Mouse (Mus musculus) kidney, postnatal 10 days (tissue): Measurements from ENCODE around the gene Tmem198b.
"Not testable (repeated sequence)": the region's sequence is repeated elsewhere in the genome, so short reads cannot be mapped to it uniquely, and the experiment has no call there.

Experiments
- DNase-seq: peaks from one replicate; pipeline ENCODE4 v3.0.0; 2021; ENCODE audit warnings: mixed read lengths

Tmem198b gene

DNA sequence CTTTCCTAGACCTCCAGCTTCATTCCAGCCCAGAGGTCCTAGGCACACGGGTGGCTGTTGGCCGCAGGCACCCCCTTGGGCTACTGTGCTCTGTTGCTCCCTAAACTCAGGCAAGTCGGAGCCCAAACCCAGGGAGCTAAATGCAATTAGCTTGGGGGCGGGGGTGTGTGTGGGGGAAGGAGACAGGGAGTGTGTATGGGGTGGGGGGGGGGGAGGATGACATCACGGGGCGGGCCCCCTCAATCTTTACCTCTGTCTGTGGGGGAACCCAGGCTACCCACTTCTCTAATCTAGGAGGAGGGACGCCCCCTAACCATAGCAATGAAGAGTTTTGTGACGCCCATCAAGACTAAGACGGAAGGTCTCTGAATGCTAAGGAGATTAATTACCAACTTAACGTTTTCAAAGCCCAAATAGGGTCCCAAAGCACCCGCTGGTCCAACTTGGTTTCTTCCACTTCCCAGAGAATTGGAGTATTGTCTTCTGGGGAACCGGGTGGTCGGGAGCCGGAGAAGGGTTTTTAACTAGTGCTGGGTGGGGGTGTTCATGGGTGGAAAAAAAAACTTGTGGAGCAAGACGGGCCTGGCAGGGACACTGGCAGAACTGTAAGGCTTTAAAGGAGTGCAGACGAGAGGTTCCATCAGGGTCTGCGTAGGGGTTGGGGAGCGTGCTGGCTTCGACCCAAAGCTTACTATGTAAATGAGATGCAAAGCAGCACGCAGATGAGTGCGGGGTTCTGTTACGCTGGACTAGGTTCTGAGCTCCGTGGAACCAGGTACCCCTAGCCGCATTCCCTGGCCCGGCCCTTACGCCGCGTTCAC, at the start of gene Tmem198b:
Gene Tmem198b (minus strand): TSS at position 100 of the 821 bp plus-strand sequence.
- DNase-seq, result peak; percentile 79

GRCm38 (mm10) chr10:128850339-128850738, 46.2 kb upstream of the Tmem198b start:
- DNase-seq, result no peak

DNA sequence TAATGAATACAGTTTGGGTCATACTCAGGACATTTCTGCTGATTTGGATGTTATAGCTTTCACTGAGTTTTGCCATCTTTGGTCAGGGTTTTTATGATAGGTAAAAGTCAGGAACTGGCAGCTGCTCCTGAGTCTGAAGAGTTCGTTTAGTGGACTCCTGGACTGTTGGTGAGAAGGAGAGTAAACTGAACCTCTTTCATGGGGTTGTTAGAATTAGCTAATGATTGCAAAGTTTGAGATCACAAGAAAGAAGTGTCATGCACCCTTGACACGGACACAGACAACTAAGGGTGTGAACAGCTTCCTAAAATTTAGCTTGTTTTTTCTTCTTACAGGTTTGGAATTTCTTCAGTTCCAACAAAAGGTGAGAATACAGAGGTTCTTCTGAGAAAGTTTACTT, 44.3 kb upstream of the Tmem198b start:
- DNase-seq, result no peak

DNA sequence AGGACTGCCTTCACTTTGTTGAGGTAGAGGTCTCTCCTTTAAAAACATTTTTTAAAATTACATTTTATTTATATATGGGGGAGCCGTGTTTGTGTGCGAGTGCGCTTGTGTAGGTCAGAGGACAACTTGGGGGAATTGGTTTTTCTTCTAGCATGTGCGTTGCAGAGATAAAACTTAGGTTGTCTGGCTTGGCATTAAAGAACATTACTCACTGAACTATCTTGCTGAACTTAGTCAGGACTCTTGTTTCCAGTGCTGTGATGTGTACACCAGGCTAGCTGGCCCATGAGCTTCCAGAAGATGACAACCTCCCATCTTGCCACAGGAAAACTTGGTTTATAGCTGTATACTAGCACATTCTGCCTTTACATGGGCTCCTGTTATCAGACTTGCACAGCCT, 42.5 kb upstream of the Tmem198b start:
- no peak for DNase-seq

DNA sequence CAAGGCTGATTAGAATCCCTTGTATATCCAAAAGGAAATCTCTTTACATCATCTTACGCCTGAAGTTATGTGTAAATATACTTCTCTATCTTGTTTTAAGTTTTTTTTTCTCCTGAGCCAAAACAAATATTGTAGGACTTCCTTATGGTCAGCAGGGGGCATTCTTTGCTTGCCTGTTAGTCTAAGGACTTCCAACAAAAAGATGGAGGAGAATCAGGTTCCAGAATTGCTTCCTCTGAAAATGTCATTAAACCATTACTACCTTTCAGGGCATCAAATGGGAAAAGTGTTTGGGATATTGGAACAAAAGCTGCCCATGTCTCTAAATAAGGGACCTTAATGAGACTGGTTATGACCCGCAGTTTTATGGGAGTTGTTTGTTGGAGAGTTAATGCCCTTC, 41.3 kb upstream of the Tmem198b start:
- DNase-seq, result peak; percentile 25

DNA sequence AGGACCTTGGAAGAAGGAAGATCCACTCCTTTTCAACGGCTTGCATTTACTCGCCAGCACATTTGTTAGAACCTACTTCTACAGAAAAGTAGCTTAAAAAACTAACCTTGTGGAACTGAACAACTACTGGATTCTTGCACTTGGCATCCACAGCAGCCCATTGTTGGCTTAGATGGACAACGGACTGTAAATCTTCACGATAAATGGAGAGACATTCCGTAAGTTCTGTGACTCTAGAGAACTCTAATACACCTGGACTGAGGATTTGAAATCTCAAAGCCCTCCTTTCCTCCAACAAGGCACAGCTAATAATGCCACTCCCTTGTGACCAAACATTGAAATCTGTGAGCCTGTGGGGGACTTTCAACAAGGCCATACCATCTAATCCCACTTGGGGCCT, 39.1 kb upstream of the Tmem198b start:
- DNase-seq, result no peak

DNA sequence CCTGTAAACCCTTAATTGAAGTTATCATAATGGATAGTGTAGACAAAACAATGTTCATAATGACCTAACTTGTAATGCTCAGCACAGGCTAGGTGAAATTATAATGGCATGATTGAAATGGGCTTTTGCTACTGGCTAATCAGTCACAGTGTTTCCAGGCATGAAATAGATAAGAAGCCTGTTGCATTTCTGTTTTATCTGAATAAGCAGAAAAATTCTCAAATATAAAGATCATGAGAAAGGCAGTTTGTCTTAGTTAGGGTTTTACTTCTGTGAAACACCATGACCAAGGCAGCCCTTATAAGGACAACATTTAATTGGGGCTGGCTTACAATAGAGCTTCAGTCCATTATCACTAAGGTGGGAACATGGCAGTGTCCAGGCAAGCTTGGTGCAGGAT, 36.4 kb upstream of the Tmem198b start:
- no peak for DNase-seq

DNA sequence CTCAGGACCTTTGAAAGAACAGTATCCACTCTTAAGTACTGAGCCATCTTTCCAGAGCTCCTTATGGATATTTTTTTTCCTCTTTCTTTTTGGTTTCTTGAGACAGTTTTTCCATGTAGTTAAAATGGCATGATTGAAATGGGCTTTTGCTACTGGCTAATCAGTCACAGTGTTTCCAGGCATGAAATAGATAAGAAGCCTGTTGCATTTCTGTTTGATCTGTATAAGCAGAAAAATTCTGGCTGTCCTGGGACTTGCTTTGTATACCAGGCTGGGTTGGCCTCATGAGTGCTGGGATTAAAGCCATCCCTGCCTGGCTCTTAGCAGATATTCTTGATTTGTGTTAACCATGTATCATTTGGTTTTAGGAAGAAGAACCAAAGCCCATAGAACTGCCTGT, 35.3 kb upstream of the Tmem198b start:
- DNase-seq, result no peak

- DNase-seq, result no peak
Measured at GRCm38 (mm10) chr10:128837400-128837799, 33.2 kb upstream of the Tmem198b start.

DNA sequence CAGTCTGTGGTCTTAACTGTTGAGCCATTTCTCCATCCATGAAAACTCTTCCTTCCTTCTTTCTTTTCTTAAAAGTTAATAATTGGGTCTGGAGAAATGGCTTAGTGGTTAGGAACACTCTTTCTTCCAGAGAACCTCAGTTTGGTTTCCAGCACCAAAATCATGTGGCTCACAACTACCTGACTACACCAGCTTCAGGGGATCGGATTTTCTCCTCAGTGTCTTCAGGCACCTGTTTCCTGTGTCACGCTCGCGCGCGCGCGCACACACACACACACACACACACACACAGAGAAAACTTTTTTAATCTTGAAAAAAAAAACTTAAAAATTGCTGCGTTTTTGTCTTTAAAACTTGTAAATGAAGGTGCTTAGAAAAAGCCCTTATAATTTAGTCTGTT, 19.7 kb upstream of the Tmem198b start:
- DNase-seq, result no peak

GRCm38 (mm10) chr10:128823087-128823486, 18.9 kb upstream of the Tmem198b start:
- not testable (repeated sequence) for DNase-seq

DNA sequence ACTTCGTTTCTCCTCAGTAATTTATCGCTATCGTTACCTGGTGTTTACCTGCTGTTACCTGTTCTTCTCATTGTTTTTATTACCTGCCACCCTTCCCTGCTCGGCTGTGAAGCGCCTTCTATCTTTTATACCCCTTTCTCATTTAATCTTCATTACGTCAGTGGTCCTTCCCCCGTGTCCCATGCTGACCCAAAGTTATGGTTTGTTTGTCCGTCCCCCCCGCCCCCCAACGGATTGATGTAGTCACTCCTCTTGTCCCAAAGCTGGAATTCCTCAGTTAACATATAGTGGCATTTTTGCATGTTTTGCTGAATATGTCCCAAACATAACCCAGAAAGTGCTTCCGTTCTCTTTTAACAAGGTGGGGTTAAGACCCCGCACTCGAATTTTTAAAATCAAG, 18.0 kb upstream of the Tmem198b start:
- DNase-seq, result no peak

GRCm38 (mm10) chr10:128821358-128822056, 17.3 kb upstream of the Tmem198b start, which contains the start of gene Ormdl2:
Ormdl2 (minus strand) TSS chr10:128821645.
- DNase-seq, result peak; percentile 99

DNA sequence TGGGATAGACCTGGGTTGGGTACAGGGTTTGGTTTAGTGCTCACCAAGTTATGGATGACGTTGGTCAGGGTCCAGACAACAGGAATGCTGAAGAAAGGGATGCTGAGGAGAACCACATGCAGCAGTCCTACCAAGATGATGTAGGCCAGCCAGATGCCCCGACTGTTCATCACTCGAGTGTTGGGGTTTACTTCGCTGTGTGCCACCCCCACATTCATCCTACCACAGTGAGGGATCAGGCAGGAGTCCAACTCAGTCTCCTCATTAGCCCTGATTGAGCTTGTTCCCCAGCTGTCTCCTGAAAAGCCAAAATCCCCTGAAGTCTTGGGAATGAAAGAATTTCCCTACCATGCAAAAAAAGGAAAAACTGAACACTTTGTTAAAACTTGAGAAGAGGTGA, 16.0 kb upstream of the Tmem198b start:
- no peak for DNase-seq

- DNase-seq, result no peak
Measured at GRCm38 (mm10) chr10:128817033-128817432, 12.9 kb upstream of the Tmem198b start, which contains the start of gene Sarnp. Sarnp (plus strand) TSS chr10:128817333.

DNA sequence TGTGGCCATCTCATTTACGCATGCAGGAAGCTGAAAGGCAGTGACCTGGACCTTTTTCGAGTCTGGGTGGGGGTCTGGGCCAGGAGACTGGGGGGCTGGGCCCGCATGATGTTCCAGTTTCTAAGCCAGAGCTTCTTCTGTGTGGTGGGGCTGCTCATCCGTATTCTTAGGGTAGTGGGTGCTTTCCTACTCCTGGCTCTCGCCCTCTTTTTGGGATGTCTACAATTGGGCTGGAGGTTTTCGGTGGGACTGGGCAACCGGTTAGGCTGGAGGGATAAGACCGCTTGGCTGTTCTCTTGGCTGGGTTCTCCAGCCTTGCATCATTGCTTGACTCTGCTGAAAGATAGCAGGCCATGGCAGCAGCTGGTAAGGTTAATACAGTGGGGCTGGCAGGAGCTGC, 2.8 kb upstream of the Tmem198b start:
- DNase-seq, result no peak

DNA sequence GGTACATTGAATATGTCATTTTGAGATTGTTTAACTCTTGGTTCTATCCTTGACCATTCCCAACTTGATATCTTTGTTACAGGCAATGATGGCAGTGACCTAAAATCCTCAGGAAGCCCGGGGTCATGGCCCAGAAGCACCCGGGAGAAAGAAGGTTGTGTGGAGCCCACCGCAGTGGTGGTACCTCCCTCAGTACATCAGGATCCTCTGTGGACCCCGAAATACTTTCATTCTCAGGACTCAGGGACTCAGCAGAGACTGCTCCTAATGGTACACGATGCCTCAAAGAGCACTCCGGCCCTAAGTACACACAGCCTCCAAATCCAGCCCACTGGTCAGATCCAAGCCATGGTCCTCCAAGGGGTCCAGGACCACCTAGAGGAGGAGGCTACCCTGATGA, 1.9 kb upstream of the Tmem198b start:
- no peak for DNase-seq

DNA sequence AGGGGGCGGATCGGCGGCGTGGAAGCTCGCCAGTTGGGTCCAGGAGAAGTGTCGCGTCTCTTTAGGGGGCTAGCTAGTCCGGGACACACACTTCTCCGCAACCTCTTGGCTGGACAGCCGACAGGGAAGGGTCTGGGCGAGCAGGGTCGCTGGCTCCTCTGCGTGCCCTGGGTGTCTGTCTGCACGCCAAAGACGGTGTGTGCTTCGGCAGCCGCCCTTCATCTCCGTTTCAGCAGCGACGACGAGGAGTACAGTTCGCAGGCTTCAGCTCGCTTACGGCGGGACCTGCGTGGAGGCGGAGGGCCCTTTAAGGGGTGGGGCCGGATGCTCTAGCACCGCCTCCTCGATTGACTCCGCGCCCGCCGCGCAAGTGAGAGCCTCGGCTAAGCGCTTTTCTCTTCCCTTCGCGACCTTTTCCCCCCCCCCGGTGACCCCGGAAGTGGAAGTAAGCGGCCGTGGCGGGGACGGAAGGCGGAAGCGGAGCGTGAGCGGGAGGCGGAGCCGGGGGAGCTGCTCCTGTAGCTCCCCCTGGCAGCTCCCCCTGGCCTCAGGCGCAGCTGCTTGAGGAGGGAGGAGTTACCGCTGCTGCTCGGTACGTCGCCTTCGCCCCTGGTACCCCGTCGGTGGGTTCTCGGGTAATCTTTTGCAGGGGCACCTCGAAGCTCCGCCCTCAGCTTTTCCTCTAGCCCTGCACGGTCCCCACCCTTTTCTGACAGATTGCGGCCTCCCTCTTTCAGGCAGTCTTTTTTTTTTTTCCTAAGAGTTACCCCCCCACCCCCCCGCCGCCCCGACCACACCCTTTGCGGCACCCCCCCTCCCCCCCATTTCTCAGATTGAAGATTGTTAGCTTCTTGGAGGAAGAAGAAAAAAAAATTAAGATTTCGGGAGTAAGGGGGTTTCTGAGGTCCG, 1.2 kb upstream of the Tmem198b start:
- peak; percentile 99 for DNase-seq

DNA sequence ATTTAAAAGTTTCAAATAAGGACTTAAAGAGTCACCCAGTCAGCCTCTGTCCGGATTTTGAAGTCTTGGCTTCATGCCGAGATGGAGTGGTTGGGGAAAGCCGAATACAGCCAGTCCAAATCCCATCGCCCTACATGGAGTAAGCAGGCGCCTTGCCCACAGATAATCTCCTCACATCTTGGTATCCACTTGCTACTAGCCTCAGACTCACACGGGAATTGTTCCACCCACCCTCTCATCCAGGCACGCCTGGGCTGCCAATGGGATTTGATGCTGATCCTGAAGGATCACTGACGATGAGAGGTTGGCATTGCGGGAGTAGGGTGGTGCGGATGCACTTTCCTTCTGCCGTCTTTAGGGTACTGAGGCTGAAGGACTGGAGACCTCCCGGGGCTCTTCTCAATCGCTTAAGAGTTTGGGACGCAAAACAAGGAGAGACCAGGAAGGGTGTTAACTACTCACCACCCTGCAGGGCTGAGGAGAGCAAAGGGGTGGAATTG, 349 bp downstream of the Tmem198b start, which contains the start of gene Dnajc14:
Gene Dnajc14 (plus strand): TSS at position 292 of the 500 bp plus-strand sequence.
- peak; percentile 77 for DNase-seq

DNA sequence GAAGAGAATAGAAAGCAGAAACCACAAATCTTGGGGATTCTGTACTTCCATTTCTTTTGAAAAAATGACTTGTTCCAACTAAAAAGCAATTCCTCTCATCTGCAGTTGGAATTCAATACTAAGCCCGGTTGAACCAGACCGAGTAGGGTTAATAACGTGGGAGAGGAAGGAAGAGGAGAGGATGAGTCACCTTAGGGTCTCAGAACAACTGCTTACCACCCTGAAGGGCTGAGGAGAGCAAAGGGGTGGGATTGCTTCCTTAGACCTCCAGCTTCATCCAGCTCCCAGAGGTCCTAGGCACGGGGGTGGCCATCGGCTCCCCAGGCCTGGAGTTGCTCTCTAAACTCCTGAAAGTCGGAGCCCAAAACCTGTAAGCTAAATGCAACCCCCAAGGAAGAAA, 809 bp downstream of the Tmem198b start:
- DNase-seq, result no peak

- DNase-seq, result no peak
Measured at GRCm38 (mm10) chr10:128802956-128803355, 1.2 kb downstream of the Tmem198b start.

- DNase-seq, result no peak
Measured at GRCm38 (mm10) chr10:128801981-128802495, 2.1 kb downstream of the Tmem198b start.
